Mouse (Mus musculus): Measurements from ENCODE around the gene Acox1. TPM values are rescaled to one million over a fixed set of nuclear protein-coding genes. Genes with fewer than 3 reads are reported as not detected.

Acox1 gene
- polyA plus RNA-seq, 1 experiment: 22.4 TPM

- H3K27me3 ChIP-seq (ENCODE audit: control insufficient read depth, insufficient read depth, insufficient read length): no peaks in the 10 kb centered on the region
Measured at GRCm38 (mm10) chr11:116167232-116167631, 31.6 kb downstream of the Acox1 start.

GRCm38 (mm10) chr11:116163002-116163401 is 35.8 kb downstream of the Acox1 start:
- H3K4me3 ChIP-seq (ENCODE audit: insufficient read depth, poor library complexity, severe bottlenecking): no peak overlapping the region
- H3K36me3 ChIP-seq (ENCODE audit: control insufficient read depth, insufficient read depth): peaks cover 58% of the 10 kb centered on the region
- no peaks in the 10 kb centered on the region for H3K27me3 ChIP-seq (ENCODE audit: control insufficient read depth, insufficient read depth, insufficient read length)
- H3ac ChIP-seq (ENCODE audit: control insufficient read depth, insufficient read length, low read depth): no peak overlapping the region
- H3K79me2 ChIP-seq (ENCODE audit: control insufficient read depth, insufficient read depth): peaks cover 53% of the 10 kb centered on the region
- TF ChIP-seq MAX (IDR thresholded peaks at IDR 0.05) (no peak), USF1 (IDR thresholded peaks at IDR 0.05; ENCODE audit: low read depth) (no peak), CTCF (IDR thresholded peaks at IDR 0.05; ENCODE audit: control insufficient read depth, insufficient read depth, insufficient read length) (no peak), MYOD1 (IDR thresholded peaks at IDR 0.05; ENCODE audit: control insufficient read depth, insufficient read length, low read depth) (no peak), CEBPB (IDR thresholded peaks at IDR 0.05; ENCODE audit: low read depth) (no peak), FOSL1 (IDR thresholded peaks at IDR 0.05; ENCODE audit: insufficient read depth, low read length, poor library complexity, severe bottlenecking) (no peak), MYOG (IDR thresholded peaks at IDR 0.05; ENCODE audit: control insufficient read depth, extremely low read depth, insufficient read length) (no peak)
- H3K79me3 ChIP-seq (ENCODE audit: low read depth): peaks cover 13% of the 10 kb centered on the region

More at GRCm38 (mm10) chr11:116167232-116167631, 31.6 kb downstream of the Acox1 start:
- TF ChIP-seq USF1 (IDR thresholded peaks at IDR 0.05; ENCODE audit: low read depth) (no peak), CEBPB (IDR thresholded peaks at IDR 0.05; ENCODE audit: low read depth) (no peak), MYOG (IDR thresholded peaks at IDR 0.05; ENCODE audit: control insufficient read depth, extremely low read depth, insufficient read length) (no peak), CTCF (IDR thresholded peaks at IDR 0.05; ENCODE audit: control insufficient read depth, insufficient read depth, insufficient read length) (no peak), MYOD1 (IDR thresholded peaks at IDR 0.05; ENCODE audit: control insufficient read depth, insufficient read length, low read depth) (no peak), MAX (IDR thresholded peaks at IDR 0.05) (no peak), FOSL1 (IDR thresholded peaks at IDR 0.05; ENCODE audit: insufficient read depth, low read length, poor library complexity, severe bottlenecking) (no peak)
- Histone ChIP-seq H3K4me3 (ENCODE audit: insufficient read depth, poor library complexity, severe bottlenecking) (peak overlapping the region; percentile 74), H3K79me3 (ENCODE audit: low read depth) (peaks cover 13% of the 10 kb centered on the region), H3ac (ENCODE audit: control insufficient read depth, insufficient read length, low read depth) (peak overlapping the region; percentile 90), H3K79me2 (ENCODE audit: control insufficient read depth, insufficient read depth) (peaks cover 42% of the 10 kb centered on the region), H3K36me3 (ENCODE audit: control insufficient read depth, insufficient read depth) (peaks cover 28% of the 10 kb centered on the region)

- H3K79me3 ChIP-seq (ENCODE audit: low read depth): peaks cover 13% of the 10 kb centered on the region
- H3K79me2 ChIP-seq (ENCODE audit: control insufficient read depth, insufficient read depth): peaks cover 46% of the 10 kb centered on the region
- peaks cover 67% of the 10 kb centered on the region for H3K36me3 ChIP-seq (ENCODE audit: control insufficient read depth, insufficient read depth)
- H3K27me3 ChIP-seq (ENCODE audit: control insufficient read depth, insufficient read depth, insufficient read length): no peaks in the 10 kb centered on the region
- TF ChIP-seq MAX (IDR thresholded peaks at IDR 0.05): no peak
- TF ChIP-seq MYOD1 (IDR thresholded peaks at IDR 0.05; ENCODE audit: control insufficient read depth, insufficient read length, low read depth): no peak
- no peak for TF ChIP-seq CTCF (IDR thresholded peaks at IDR 0.05; ENCODE audit: control insufficient read depth, insufficient read depth, insufficient read length)
- TF ChIP-seq CEBPB (IDR thresholded peaks at IDR 0.05; ENCODE audit: low read depth): no peak
- no peak for TF ChIP-seq FOSL1 (IDR thresholded peaks at IDR 0.05; ENCODE audit: insufficient read depth, low read length, poor library complexity, severe bottlenecking)
- no peak for TF ChIP-seq MYOG (IDR thresholded peaks at IDR 0.05; ENCODE audit: control insufficient read depth, extremely low read depth, insufficient read length)
- TF ChIP-seq USF1 (IDR thresholded peaks at IDR 0.05; ENCODE audit: low read depth): no peak
- no peak overlapping the region for H3ac ChIP-seq (ENCODE audit: control insufficient read depth, insufficient read length, low read depth)
- no peak overlapping the region for H3K4me3 ChIP-seq (ENCODE audit: insufficient read depth, poor library complexity, severe bottlenecking)
Measured at GRCm38 (mm10) chr11:116162146-116162545, 36.7 kb downstream of the Acox1 start.

- TF ChIP-seq FOSL1 (IDR thresholded peaks at IDR 0.05; ENCODE audit: insufficient read depth, low read length, poor library complexity, severe bottlenecking) (no peak), MAX (IDR thresholded peaks at IDR 0.05) (no peak), MYOD1 (IDR thresholded peaks at IDR 0.05; ENCODE audit: control insufficient read depth, insufficient read length, low read depth) (no peak), CTCF (IDR thresholded peaks at IDR 0.05; ENCODE audit: control insufficient read depth, insufficient read depth, insufficient read length) (no peak), CEBPB (IDR thresholded peaks at IDR 0.05; ENCODE audit: low read depth) (no peak), USF1 (IDR thresholded peaks at IDR 0.05; ENCODE audit: low read depth) (no peak), MYOG (IDR thresholded peaks at IDR 0.05; ENCODE audit: control insufficient read depth, extremely low read depth, insufficient read length) (no peak)
- H3ac ChIP-seq (ENCODE audit: control insufficient read depth, insufficient read length, low read depth): no peak overlapping the region
- H3K36me3 ChIP-seq (ENCODE audit: control insufficient read depth, insufficient read depth): peaks cover 73% of the 10 kb centered on the region
- peaks cover 7% of the 10 kb centered on the region for H3K79me3 ChIP-seq (ENCODE audit: low read depth)
- H3K4me3 ChIP-seq (ENCODE audit: insufficient read depth, poor library complexity, severe bottlenecking): no peak overlapping the region
- no peaks in the 10 kb centered on the region for H3K27me3 ChIP-seq (ENCODE audit: control insufficient read depth, insufficient read depth, insufficient read length)
- peaks cover 38% of the 10 kb centered on the region for H3K79me2 ChIP-seq (ENCODE audit: control insufficient read depth, insufficient read depth)
Measured at GRCm38 (mm10) chr11:116161312-116161711, 37.5 kb downstream of the Acox1 start.

- Histone ChIP-seq H3K27me3 (ENCODE audit: control insufficient read depth, insufficient read depth, insufficient read length) (no peaks in the 10 kb centered on the region), H3K79me2 (ENCODE audit: control insufficient read depth, insufficient read depth) (no peaks in the 10 kb centered on the region), H3K4me3 (ENCODE audit: insufficient read depth, poor library complexity, severe bottlenecking) (no peak overlapping the region), H3K79me3 (ENCODE audit: low read depth) (no peaks in the 10 kb centered on the region), H3ac (ENCODE audit: control insufficient read depth, insufficient read length, low read depth) (no peak overlapping the region), H3K36me3 (ENCODE audit: control insufficient read depth, insufficient read depth) (peaks cover 96% of the 10 kb centered on the region)
- no peak for TF ChIP-seq MYOD1 (IDR thresholded peaks at IDR 0.05; ENCODE audit: control insufficient read depth, insufficient read length, low read depth)
- TF ChIP-seq CEBPB (IDR thresholded peaks at IDR 0.05; ENCODE audit: low read depth): no peak
- TF ChIP-seq CTCF (IDR thresholded peaks at IDR 0.05; ENCODE audit: control insufficient read depth, insufficient read depth, insufficient read length): no peak
- TF ChIP-seq MAX (IDR thresholded peaks at IDR 0.05): no peak
- no peak for TF ChIP-seq MYOG (IDR thresholded peaks at IDR 0.05; ENCODE audit: control insufficient read depth, extremely low read depth, insufficient read length)
- no peak for TF ChIP-seq FOSL1 (IDR thresholded peaks at IDR 0.05; ENCODE audit: insufficient read depth, low read length, poor library complexity, severe bottlenecking)
- no peak for TF ChIP-seq USF1 (IDR thresholded peaks at IDR 0.05; ENCODE audit: low read depth)
Measured at GRCm38 (mm10) chr11:116150960-116151359, 47.9 kb downstream of the Acox1 start.

Measured in C2C12 (cell line).